Mouse (Mus musculus) cortical plate, adult 2 months (tissue): ENCODE results near the gene Dnase2a.

Experiments used
- CTCF ChIP-seq: fragments of 200-500 bp; IDR thresholded peaks from 2 replicates; pipeline ENCODE4 v1.5.1; 2011; ENCODE audit warnings: mild to moderate bottlenecking, control low read depth, low read length; ENCODE audit not compliant: insufficient read depth; ENCODE audit errors: extremely low read depth
- POLR2A ChIP-seq: fragments of 200-500 bp; IDR thresholded peaks from 2 replicates; pipeline ENCODE4 v1.6.1; 2011; ENCODE audit warnings: mild to moderate bottlenecking, low read length, control low read depth; ENCODE audit not compliant: insufficient read depth; ENCODE audit errors: extremely low read depth

DNA sequence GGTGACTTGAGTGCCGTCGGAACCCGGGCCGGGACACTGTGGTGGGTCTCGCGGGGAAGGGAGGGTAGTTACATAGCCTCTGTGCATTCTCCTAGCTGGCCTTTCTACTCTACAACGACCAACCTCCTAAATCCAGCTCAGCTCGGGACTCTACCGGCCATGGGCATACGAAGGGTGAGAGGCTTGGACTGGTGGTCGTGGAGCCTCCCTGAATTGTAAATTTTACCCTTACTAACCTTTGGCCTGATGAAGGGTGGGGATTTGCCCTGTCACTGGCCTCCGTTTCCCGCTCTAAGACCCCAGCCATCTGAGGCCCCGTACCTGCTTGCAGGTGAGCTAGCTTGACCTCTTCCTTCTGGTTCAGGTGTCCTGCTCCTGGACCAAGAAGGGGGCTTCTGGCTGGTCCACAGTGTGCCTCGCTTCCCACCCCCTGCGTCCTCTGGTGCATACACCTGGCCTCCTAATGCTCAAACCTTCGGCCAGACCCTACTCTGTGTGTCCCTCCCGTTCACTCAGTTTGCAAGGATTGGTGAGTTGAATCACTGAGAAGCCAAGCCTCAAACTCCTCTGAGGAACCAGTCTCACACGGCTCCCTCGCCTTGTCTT, 905 bp downstream of the Dnase2a start:
- TF ChIP-seq CTCF (no peak), POLR2A (no peak)
